8 mouse cellular contexts compared by ENCODE assay signal in the genomic region with DNA sequence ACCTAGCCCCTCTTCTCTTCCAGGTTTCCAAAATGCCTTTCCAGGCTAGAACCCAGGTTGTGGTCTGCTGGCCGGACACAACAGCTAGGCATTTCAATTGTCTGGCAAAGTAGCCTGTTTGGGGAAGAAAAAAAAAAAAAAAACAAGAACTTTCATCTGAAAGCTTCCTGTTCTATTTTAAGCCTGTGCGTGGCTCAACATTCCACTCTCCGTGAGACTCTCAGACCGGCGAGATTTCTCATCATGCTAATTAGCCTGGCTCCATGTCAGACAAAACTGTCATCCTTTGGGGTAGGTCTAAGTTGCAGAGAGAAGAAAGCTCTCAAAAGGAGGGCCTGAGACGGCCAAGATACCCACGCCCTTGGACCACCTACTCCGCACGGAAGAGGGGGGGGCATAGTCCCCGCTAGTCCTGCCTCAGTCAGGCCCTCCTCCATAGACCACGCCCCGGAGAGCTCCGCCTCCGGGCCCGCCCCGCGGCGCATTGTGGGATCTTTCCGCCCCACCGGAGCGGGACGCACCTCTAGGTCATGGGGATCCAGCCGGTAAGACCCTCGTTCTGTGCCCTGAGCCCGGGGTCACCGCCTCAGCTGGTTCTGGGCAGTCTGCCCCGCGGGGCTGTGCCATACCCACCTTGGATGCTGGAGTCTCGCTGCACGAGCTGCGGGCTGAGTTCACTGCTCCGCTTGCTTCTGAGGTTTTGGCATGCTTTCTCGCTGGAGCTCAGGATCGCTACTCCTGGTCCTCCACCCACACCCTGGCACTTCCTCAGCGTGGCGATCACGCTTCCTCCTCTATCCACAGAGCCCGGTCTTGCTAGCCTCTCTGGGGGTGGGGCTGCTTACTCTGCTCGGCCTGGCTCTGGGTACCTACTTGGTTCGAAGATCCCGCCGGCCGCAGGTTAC. TPM values are rescaled to one million over a fixed set of nuclear protein-coding genes. Genes with fewer than 3 reads are reported as not detected.
A peak's percentile ranks its signal among the peaks of the same experiment; 100 is the strongest.
DNase-seq lines count a peak whose midpoint lies in the region; ATAC-seq lines count a peak whose summit lies in the region.

Gene Cyb5r1 (plus strand): TSS at position 51 of the 905 bp plus-strand sequence.

- no peaks in the 10 kb centered on the region for H3K27me3 ChIP-seq in forebrain, embryonic 10.5 days (ENCODE audit: poor library complexity, severe bottlenecking)
- H3K27me3 ChIP-seq in heart, embryonic 14.5 days (ENCODE audit: control insufficient read depth, insufficient read depth, low read length): no peaks in the 10 kb centered on the region
- no peaks in the 10 kb centered on the region for H3K27me3 ChIP-seq in liver, embryonic 13.5 days
- H3K27me3 ChIP-seq in stomach, embryonic 16.5 days (ENCODE audit: control insufficient read depth, insufficient read depth, low read length): no peaks in the 10 kb centered on the region

- peaks cover 34% of the 10 kb centered on the region for H3K36me3 ChIP-seq in forebrain, embryonic 10.5 days (replicated peaks)
- H3K36me3 ChIP-seq in heart, embryonic 14.5 days (ENCODE audit: control insufficient read depth, insufficient read depth, low read length): peaks cover 33% of the 10 kb centered on the region
- peaks cover 33% of the 10 kb centered on the region for H3K36me3 ChIP-seq in liver, embryonic 13.5 days
- H3K36me3 ChIP-seq in stomach, embryonic 16.5 days (ENCODE audit: control insufficient read depth, insufficient read depth, low read length): peaks cover 17% of the 10 kb centered on the region; the same call in 1 of the 2 replicates

- peak within 1 kb of the TSS; percentile 82 for H3K4me3 ChIP-seq in forebrain, embryonic 10.5 days
- peak within 1 kb of the TSS; percentile 65 to 70 for H3K4me3 ChIP-seq in heart, embryonic 14.5 days (ENCODE audit: control insufficient read depth in 1 of 2, insufficient read depth in 1 of 2, low read depth in 1 of 2, low read length in 2 of 2)
- H3K4me3 ChIP-seq in liver, embryonic 13.5 days (replicated peaks): peak within 1 kb of the TSS; percentile 81
- peak within 1 kb of the TSS; percentile 90 for H3K4me3 ChIP-seq in stomach, embryonic 16.5 days (replicated peaks; ENCODE audit: low read length)

- peak within 1 kb of the TSS; percentile 86 for H3K9ac ChIP-seq in heart, embryonic 14.5 days (ENCODE audit: low read length)
- H3K9ac ChIP-seq in liver, embryonic 13.5 days: peak within 1 kb of the TSS; percentile 90
- H3K9ac ChIP-seq in stomach, embryonic 16.5 days (ENCODE audit: low read length): peak within 1 kb of the TSS; percentile 88

- peak; percentile 44 to 67 for DNase-seq in CD8-positive naive resting alpha-beta T cell, adult 2 months (ENCODE audit: low read depth in 2 of 2, low spot score in 2 of 2)
- peak; percentile 62 for DNase-seq in c-Kit-positive CD71-negative TER-119-negative erythroid progenitor cells, embryonic 14.5 days (ENCODE audit: low read depth)
- DNase-seq in forebrain, embryonic 10.5 days (ENCODE audit: extremely low spot score, low spot score): peak; percentile 87
- DNase-seq in kidney, postnatal 14 days: peak; percentile 87
- DNase-seq in liver, embryonic 13.5 days: peak; percentile 84
- DNase-seq in neural tube, embryonic 10.5 days (ENCODE audit: extremely low spot score, low spot score): peak; percentile 91

- H3K4me2 ChIP-seq in heart, embryonic 14.5 days (ENCODE audit: low read length): peak within 1 kb of the TSS; percentile 69
- peak within 1 kb of the TSS; percentile 85 for H3K4me2 ChIP-seq in liver, embryonic 13.5 days
- H3K4me2 ChIP-seq in stomach, embryonic 16.5 days (ENCODE audit: low read depth, low read length): peak within 1 kb of the TSS; percentile 86

- peaks cover 23% of the 10 kb centered on the region for H3K4me1 ChIP-seq in forebrain, embryonic 10.5 days
- H3K4me1 ChIP-seq in heart, embryonic 14.5 days (ENCODE audit: control insufficient read depth in 2 of 2, insufficient read depth in 2 of 2, low read length in 2 of 2): peaks cover 2 to 5% of the 10 kb centered on the region in 2 experiments
- peaks cover 15% of the 10 kb centered on the region for H3K4me1 ChIP-seq in liver, embryonic 13.5 days (replicated peaks)
- peaks cover 10% of the 10 kb centered on the region for H3K4me1 ChIP-seq in stomach, embryonic 16.5 days (ENCODE audit: control insufficient read depth, insufficient read depth, low read length)

- no peaks in the 10 kb centered on the region for H3K9me3 ChIP-seq in forebrain, embryonic 10.5 days
- H3K9me3 ChIP-seq in heart, embryonic 14.5 days (ENCODE audit: control insufficient read depth, low read length): no peaks in the 10 kb centered on the region
- no peaks in the 10 kb centered on the region for H3K9me3 ChIP-seq in liver, embryonic 13.5 days (replicated peaks)
- H3K9me3 ChIP-seq in stomach, embryonic 16.5 days (replicated peaks; ENCODE audit: control insufficient read depth, low read length): no peaks in the 10 kb centered on the region

- ATAC-seq in heart, embryonic 14.5 days (ENCODE audit: insufficient number of reproducible peaks, insufficient read depth, low FRiP score, low read depth): peak; percentile 97
- peak; percentile 97 for ATAC-seq in liver, embryonic 13.5 days (ENCODE audit: low read depth)
- ATAC-seq in stomach, embryonic 16.5 days (ENCODE audit: insufficient read depth, low FRiP score): peak; percentile 99

- 3% methylated on average over 43 of the region's 43 CpGs for WGBS in forebrain, embryonic 10.5 days
- under 1% methylated on average over 43 of the region's 43 CpGs for WGBS in heart, embryonic 14.5 days
- under 1% methylated on average over 43 of the region's 43 CpGs for WGBS in liver, embryonic 13.5 days (ENCODE audit: insufficient replicate concordance)
- 1% methylated on average over 43 of the region's 43 CpGs for WGBS in stomach, embryonic 16.5 days

- H3K27ac ChIP-seq in forebrain, embryonic 10.5 days: peak within 1 kb of the TSS; percentile 88
- peak within 1 kb of the TSS; percentile 11 to 71 for H3K27ac ChIP-seq in heart, embryonic 14.5 days (replicated peaks in 1 of 2; ENCODE audit: control insufficient read depth in 1 of 2, insufficient read depth in 1 of 2, low read depth in 2 of 2, low read length in 2 of 2)
- peak within 1 kb of the TSS; percentile 88 for H3K27ac ChIP-seq in liver, embryonic 13.5 days
- H3K27ac ChIP-seq in stomach, embryonic 16.5 days (ENCODE audit: low read length): peak within 1 kb of the TSS; percentile 87

RNA-seq across cellular contexts. Expression of gene Cyb5r1, which starts in this region (rescaled TPM):
- polyA plus RNA-seq in forebrain, embryonic 10.5 days (2016; fragmentation: Nextera tagmentation; extraction: Ambion mirVana): 30.0 and 31.6 TPM in 2 replicates
- polyA plus RNA-seq in heart, embryonic 14.5 days (2014; fragmentation: Nextera tagmentation; extraction: Ambion mirVana): 40.2 and 40.6 TPM in 2 replicates
- 20.4 TPM in 2 replicates for polyA plus RNA-seq in liver, embryonic 13.5 days (2015; fragmentation: Nextera tagmentation; extraction: Ambion mirVana)
- 39.7 and 41.5 TPM in 2 replicates for polyA plus RNA-seq in stomach, embryonic 16.5 days (2015; fragmentation: Nextera tagmentation; extraction: Ambion mirVana)

Comparison
In these comparisons a context has a peak if more than half of its experiments do, and no peak if none do; other contexts are left out.
1. Peak in every context shown above with its lines: DNase-seq, ATAC-seq, H3K4me3 ChIP-seq and H3K27ac ChIP-seq.